Mouse (Mus musculus) ES-E14 (cell line): ENCODE results near the gene Qtrt2. TPM values are rescaled to one million over a fixed set of nuclear protein-coding genes. Genes with fewer than 3 reads are reported as not detected.

Experiments used
- DNase-seq: peaks from one replicate; pipeline ENCODE4 v3.0.0-alpha.2; 2013; ENCODE audit warnings: low read depth, low spot score
- H3K27ac ChIP-seq: 2 replicates; pipeline ENCODE4 v1.5.1; 2012; ENCODE audit warnings: low read depth, mild to moderate bottlenecking, low read length, moderate library complexity, mixed read lengths; ENCODE audit not compliant: poor library complexity, insufficient read depth, severe bottlenecking
- H3K36me3 ChIP-seq: 2 replicates; pipeline ENCODE4 v1.6.1; 2012; ENCODE audit warnings: mild to moderate bottlenecking, low read length, moderate library complexity, mixed read lengths; ENCODE audit not compliant: control insufficient read depth, poor library complexity, insufficient read depth, severe bottlenecking
- H3K4me1 ChIP-seq, 2 experiments: fragments of 150-350 bp in 1 of 2; sonication (generic) in 1 of 2; 2 replicates each; pipeline ENCODE4 v1.6.1; 2012; ENCODE audit warnings: low read length in 2 of 2, mild to moderate bottlenecking in 1 of 2, mixed read lengths in 1 of 2; ENCODE audit not compliant: control insufficient read depth in 2 of 2, insufficient read depth in 2 of 2, poor library complexity in 1 of 2
- H3K4me3 ChIP-seq, 2 experiments: fragments of 150-350 bp in 1 of 2; sonication (generic) in 1 of 2; 2 replicates each; pipeline ENCODE4 v1.5.1; 2012; ENCODE audit warnings: low read length in 2 of 2, low read depth in 1 of 2, mild to moderate bottlenecking in 1 of 2, mixed read lengths in 1 of 2; ENCODE audit not compliant: insufficient read depth in 1 of 2, poor library complexity in 1 of 2, severe bottlenecking in 1 of 2
- H3K9ac ChIP-seq: 2 replicates; pipeline ENCODE4 v1.6.1; 2012; ENCODE audit warnings: low read depth, mild to moderate bottlenecking, low read length, mixed read lengths; ENCODE audit not compliant: poor library complexity, insufficient read depth, severe bottlenecking
- H3K9me3 ChIP-seq: fragments of 150-350 bp; sonication (generic); 2 replicates; pipeline ENCODE4 v1.6.1; 2012; ENCODE audit warnings: low read depth, mild to moderate bottlenecking, low read length; ENCODE audit not compliant: control insufficient read depth, insufficient read depth
- CHD2 ChIP-seq: IDR thresholded peaks from 2 replicates; pipeline ENCODE4 v1.6.1; 2014; ENCODE audit warnings: mild to moderate bottlenecking, low read depth, low read length, inconsistent platforms
- HCFC1 ChIP-seq: IDR thresholded peaks from 2 replicates; pipeline ENCODE4 v1.6.1; 2012; ENCODE audit warnings: low read length, inconsistent platforms, borderline replicate concordance; ENCODE audit not compliant: insufficient read depth
- MAFK ChIP-seq: IDR thresholded peaks from 2 replicates; pipeline ENCODE4 v1.6.1; 2014; ENCODE audit warnings: mild to moderate bottlenecking, low read depth, low read length, inconsistent platforms; ENCODE audit not compliant: insufficient read depth
- ZC3H11A ChIP-seq: IDR thresholded peaks from 2 replicates; pipeline ENCODE4 v1.6.1; 2012; ENCODE audit warnings: low read depth, mild to moderate bottlenecking, inconsistent platforms, low read length, borderline replicate concordance
- ZNF384 ChIP-seq: IDR thresholded peaks from 2 replicates; pipeline ENCODE4 v1.6.1; 2012; ENCODE audit warnings: low read depth, low read length, inconsistent platforms
- in situ Hi-C, 2 experiments: fragments of 600-800 bp; cut with MboI; formaldehyde crosslinking; loops; one replicate each; pipeline ENCODE4 v1.15.1; 2025; ENCODE audit warnings: low sequenced_read_pairs in 2 of 2, inconsistent platforms in 1 of 2; ENCODE audit not compliant: unreplicated experiment in 2 of 2
- total RNA-seq: library from RNA; depleted of rRNA; stranded (reverse); fragments of 300-350 nt; gene quantifications from 2 replicates; pipeline ENCODE4 v1.2.3, GENCODE M21; 2012

The Qtrt2 gene
- total RNA-seq, 1 experiment, result 63.4 TPM

DNA sequence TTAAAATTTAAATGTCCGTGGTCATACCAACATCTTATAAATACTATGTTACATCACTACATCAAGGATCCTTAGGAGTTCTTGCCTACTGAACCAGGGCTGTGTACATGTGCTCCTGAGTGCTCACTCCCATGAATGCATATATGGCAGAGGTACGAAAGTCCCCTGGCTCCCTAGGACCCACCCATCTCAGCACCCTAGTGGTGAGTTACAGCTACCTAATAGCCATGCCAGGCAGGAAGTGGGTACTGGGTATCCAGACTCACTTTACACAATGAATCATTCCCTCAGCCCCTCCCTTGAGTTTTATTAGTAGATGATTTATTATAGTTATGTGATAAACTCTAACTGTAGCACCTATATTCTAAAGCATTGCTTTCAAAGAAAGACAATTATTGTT, 44.3 kb downstream of the Qtrt2 start:
- DNase-seq, result no peak
- no peak overlapping the region for H3K9ac ChIP-seq
- in situ Hi-C loops, result no loop called here
- no peak overlapping the region for H3K27ac ChIP-seq
- no peak overlapping the region for H3K4me3 ChIP-seq
- TF ChIP-seq MAFK, result no peak
- TF ChIP-seq ZNF384, result no peak
- no peak for TF ChIP-seq HCFC1
- no peak for TF ChIP-seq CHD2
- TF ChIP-seq ZC3H11A, result no peak
- no peaks in the 10 kb centered on the region for H3K9me3 ChIP-seq
- H3K4me1 ChIP-seq, result no peaks in the 10 kb centered on the region
- H3K36me3 ChIP-seq, result peaks cover 13% of the 10 kb centered on the region

DNA sequence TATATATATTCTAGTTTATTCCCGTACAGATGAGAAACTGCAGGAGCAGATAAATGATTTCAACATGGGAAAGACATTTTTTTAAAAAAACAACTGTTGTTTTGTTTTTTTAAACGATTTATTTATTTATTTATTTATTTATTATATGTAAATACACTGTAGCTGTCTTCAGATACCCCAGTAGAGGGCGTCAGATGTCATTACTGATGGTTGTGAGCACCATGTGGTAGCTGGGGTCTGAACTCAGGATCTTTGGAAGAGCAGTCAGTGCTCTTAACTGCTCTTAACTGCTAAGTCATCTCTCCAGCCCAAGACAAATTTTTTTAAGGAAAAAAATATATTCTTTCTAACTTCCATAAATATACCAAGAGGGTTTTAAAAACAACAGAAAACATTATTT, 45.0 kb downstream of the Qtrt2 start:
- Histone ChIP-seq H3K9ac (no peak overlapping the region), H3K9me3 (no peaks in the 10 kb centered on the region), H3K4me3 (no peak overlapping the region), H3K4me1 (no peaks in the 10 kb centered on the region), H3K27ac (no peak overlapping the region), H3K36me3 (peaks cover 15% of the 10 kb centered on the region)
- in situ Hi-C loops, result no loop called here
- TF ChIP-seq ZC3H11A (no peak), ZNF384 (no peak), CHD2 (no peak), MAFK (no peak), HCFC1 (no peak)
- no peak for DNase-seq

GRCm38 (mm10) chr16:43879769-43880168, 46.8 kb downstream of the Qtrt2 start:
- Histone ChIP-seq H3K27ac (no peak overlapping the region), H3K9me3 (no peaks in the 10 kb centered on the region), H3K4me1 (no peaks in the 10 kb centered on the region), H3K4me3 (no peak overlapping the region), H3K36me3 (peaks cover 27% of the 10 kb centered on the region), H3K9ac (no peak overlapping the region)
- TF ChIP-seq MAFK (no peak), CHD2 (no peak), HCFC1 (no peak), ZNF384 (no peak), ZC3H11A (no peak)
- DNase-seq, result no peak
- in situ Hi-C loops, result no loop called here

GRCm38 (mm10) chr16:43871419-43871818, 55.2 kb downstream of the Qtrt2 start:
- DNase-seq, result no peak
- no peaks in the 10 kb centered on the region for H3K9me3 ChIP-seq
- no peak overlapping the region for H3K4me3 ChIP-seq
- no peak overlapping the region for H3K9ac ChIP-seq
- H3K36me3 ChIP-seq, result peaks cover 50% of the 10 kb centered on the region
- in situ Hi-C loops, result no loop called here
- no peaks in the 10 kb centered on the region for H3K4me1 ChIP-seq
- TF ChIP-seq ZC3H11A, result no peak
- no peak for TF ChIP-seq MAFK
- no peak for TF ChIP-seq HCFC1
- no peak for TF ChIP-seq CHD2
- no peak for TF ChIP-seq ZNF384
- no peak overlapping the region for H3K27ac ChIP-seq

- H3K4me3 ChIP-seq, result no peak overlapping the region
- DNase-seq, result no peak
- H3K9ac ChIP-seq, result no peak overlapping the region
- H3K4me1 ChIP-seq, result no peaks in the 10 kb centered on the region
- TF ChIP-seq ZC3H11A, result no peak
- no peak for TF ChIP-seq MAFK
- TF ChIP-seq ZNF384, result no peak
- TF ChIP-seq CHD2, result no peak
- no peak for TF ChIP-seq HCFC1
- no peak overlapping the region for H3K27ac ChIP-seq
- H3K36me3 ChIP-seq, result peaks cover 40% of the 10 kb centered on the region
- no peaks in the 10 kb centered on the region for H3K9me3 ChIP-seq
- in situ Hi-C loops, result no loop called here
These were observed 56.8 kb downstream of the Qtrt2 start for GRCm38 (mm10) chr16:43869805-43870204.
